In genomic region chr7:102512814-102513435, GRCm38 (mm10) we compare ENCODE assay signal across 9 mouse cellular contexts. TPM values are rescaled to one million over a fixed set of nuclear protein-coding genes. Genes with fewer than 3 reads are reported as not detected.
A peak's percentile ranks its signal among the peaks of the same experiment; 100 is the strongest.
DNase-seq lines count a peak whose midpoint lies in the region; ATAC-seq lines count a peak whose summit lies in the region.
"Had no signal": no experiment of that assay in that cellular context is flagged by ENCODE, and none has a peak within 500 bp of the region (broad histone marks: within the 10 kb centered on the region; RNA-seq: fewer than 3 reads in every experiment).

No protein-coding gene starts in this region.

- DNase-seq in CD4-positive, CD25-positive, alpha-beta regulatory T cell, adult 2 months (ENCODE audit: low read depth, low spot score) = peak; percentile 90
- DNase-seq in brain, embryonic 18.5 days (ENCODE audit: low read depth, low spot score) = peak; percentile 36
- peak; percentile 84 for DNase-seq in liver
- peak; percentile 71 to 74 for DNase-seq in spleen, postnatal 36 days (ENCODE audit: low spot score in 2 of 2)

- H3K9ac ChIP-seq in heart, embryonic 12.5 days = peak overlapping the region; percentile 81
- peak overlapping the region; percentile 77 for H3K9ac ChIP-seq in kidney, embryonic 16.5 days (replicated peaks; ENCODE audit: low read length)

- peaks cover 3% of the 10 kb centered on the region; the same call in 1 of the 2 replicates for H3K4me1 ChIP-seq in erythroblast, embryonic 14.5 days (ENCODE audit: control insufficient read depth)
- peaks cover 2% of the 10 kb centered on the region; the same call in 1 of the 2 replicates for H3K4me1 ChIP-seq in heart, embryonic 12.5 days (replicated peaks)
- H3K4me1 ChIP-seq in kidney, embryonic 16.5 days (ENCODE audit: insufficient read depth, low read length) = no peaks in the 10 kb centered on the region

- no peaks in the 10 kb centered on the region for H3K9me3 ChIP-seq in erythroblast, embryonic 14.5 days (ENCODE audit: control insufficient read depth, low read length)
- no peaks in the 10 kb centered on the region for H3K9me3 ChIP-seq in heart, embryonic 12.5 days (replicated peaks)
- no peaks in the 10 kb centered on the region for H3K9me3 ChIP-seq in kidney, embryonic 16.5 days (ENCODE audit: low read length)

- no peak overlapping the region for H3K27ac ChIP-seq in heart, embryonic 12.5 days (ENCODE audit: poor library complexity, severe bottlenecking)
- no peak overlapping the region for H3K27ac ChIP-seq in kidney, embryonic 16.5 days (ENCODE audit: low read length)

- ATAC-seq in heart, embryonic 12.5 days (ENCODE audit: insufficient number of reproducible peaks, low FRiP score) = peak; percentile 87
- ATAC-seq in kidney, embryonic 16.5 days (ENCODE audit: low FRiP score, low TSS enrichment) = peak; percentile 97
- ATAC-seq in monocyte, adult 5-6 weeks (replicated peaks; ENCODE audit: insufficient number of reproducible peaks, low FRiP score, low TSS enrichment, poor library complexity, severe bottlenecking) = peak; percentile 60

- H3K4me3 ChIP-seq in erythroblast, embryonic 14.5 days (replicated peaks) = peak overlapping the region; percentile 30
- H3K4me3 ChIP-seq in heart, embryonic 12.5 days = peak overlapping the region; percentile 58
- peak overlapping the region; percentile 55 for H3K4me3 ChIP-seq in kidney, embryonic 16.5 days (ENCODE audit: low read length)

- H3K27me3 ChIP-seq in erythroblast, embryonic 14.5 days (ENCODE audit: control insufficient read depth) = peaks cover 16% of the 10 kb centered on the region
- peaks cover 41% of the 10 kb centered on the region for H3K27me3 ChIP-seq in heart, embryonic 12.5 days (replicated peaks)
- H3K27me3 ChIP-seq in kidney, embryonic 16.5 days (ENCODE audit: insufficient read depth, low read length) = peaks cover 11% of the 10 kb centered on the region; the same call in 1 of the 2 replicates

- no peaks in the 10 kb centered on the region for H3K36me3 ChIP-seq in erythroblast, embryonic 14.5 days (ENCODE audit: control insufficient read depth)
- no peaks in the 10 kb centered on the region for H3K36me3 ChIP-seq in heart, embryonic 12.5 days
- H3K36me3 ChIP-seq in kidney, embryonic 16.5 days (ENCODE audit: insufficient read depth, low read length) = no peaks in the 10 kb centered on the region

- peak overlapping the region; percentile 94 for H3K4me2 ChIP-seq in heart, embryonic 12.5 days
- peak overlapping the region; percentile 94 for H3K4me2 ChIP-seq in kidney, embryonic 16.5 days (replicated peaks; ENCODE audit: low read depth, low read length)

- WGBS in heart, embryonic 12.5 days = under 1% methylated on average over 54 of the region's 54 CpGs
- under 1% methylated on average over 54 of the region's 54 CpGs for WGBS in kidney, embryonic 16.5 days

RNA-seq across cellular contexts. Expression of gene Olfr545, which starts 13.6 kb away (rescaled TPM):
- polyA plus RNA-seq in erythroblast, embryonic 14.5 days (2012) = not detected in 2 replicates
- not detected in 2 replicates for polyA plus RNA-seq in heart, embryonic 12.5 days (2016; fragmentation: Nextera tagmentation; extraction: Ambion mirVana)
- polyA plus RNA-seq in kidney, embryonic 16.5 days (2015; fragmentation: Nextera tagmentation; extraction: Ambion mirVana) = 0.08 TPM in 1 of 2 replicates, not detected in the other
- total RNA-seq in monocyte, adult 5-6 weeks (2017) = not detected in 3 replicates
- polyA plus RNA-seq: gonadal fat pad, adult 2 months had no signal

RNA-seq across cellular contexts. Expression of gene Olfr547, which starts 21.6 kb away (rescaled TPM):
- not detected in 2 replicates for polyA plus RNA-seq in erythroblast, embryonic 14.5 days (2012)
- not detected in 2 replicates for polyA plus RNA-seq in heart, embryonic 12.5 days (2016; fragmentation: Nextera tagmentation; extraction: Ambion mirVana)
- polyA plus RNA-seq in kidney, embryonic 16.5 days (2015; fragmentation: Nextera tagmentation; extraction: Ambion mirVana) = not detected in 2 replicates
- total RNA-seq in monocyte, adult 5-6 weeks (2017) = not detected in 3 replicates
- polyA plus RNA-seq: gonadal fat pad, adult 2 months had no signal

RNA-seq across cellular contexts. Expression of gene Olfr544, which starts 24.8 kb away (rescaled TPM):
- polyA plus RNA-seq in erythroblast, embryonic 14.5 days (2012) = not detected in 2 replicates
- 0.06 and 0.08 TPM in 2 replicates for polyA plus RNA-seq in heart, embryonic 12.5 days (2016; fragmentation: Nextera tagmentation; extraction: Ambion mirVana)
- 0.18 TPM in 1 of 2 replicates, not detected in the other for polyA plus RNA-seq in kidney, embryonic 16.5 days (2015; fragmentation: Nextera tagmentation; extraction: Ambion mirVana)
- total RNA-seq in monocyte, adult 5-6 weeks (2017) = not detected in 3 replicates
- polyA plus RNA-seq: gonadal fat pad, adult 2 months had no signal

RNA-seq across cellular contexts. Expression of gene Olfr548-ps1, which starts 27.8 kb away (rescaled TPM):
- not detected in 2 replicates for polyA plus RNA-seq in erythroblast, embryonic 14.5 days (2012)
- polyA plus RNA-seq in heart, embryonic 12.5 days (2016; fragmentation: Nextera tagmentation; extraction: Ambion mirVana) = not detected in 2 replicates
- not detected in 2 replicates for polyA plus RNA-seq in kidney, embryonic 16.5 days (2015; fragmentation: Nextera tagmentation; extraction: Ambion mirVana)
- not detected in 3 replicates for total RNA-seq in monocyte, adult 5-6 weeks (2017)
- polyA plus RNA-seq: gonadal fat pad, adult 2 months had no signal

RNA-seq across cellular contexts. Expression of gene Olfr543, which starts 31.4 kb away (rescaled TPM):
- not detected in 2 replicates for polyA plus RNA-seq in erythroblast, embryonic 14.5 days (2012)
- polyA plus RNA-seq in heart, embryonic 12.5 days (2016; fragmentation: Nextera tagmentation; extraction: Ambion mirVana) = 0.15 TPM in 1 of 2 replicates, not detected in the other
- 0.41 and 0.51 TPM in 2 replicates for polyA plus RNA-seq in kidney, embryonic 16.5 days (2015; fragmentation: Nextera tagmentation; extraction: Ambion mirVana)
- total RNA-seq in monocyte, adult 5-6 weeks (2017) = not detected in 3 replicates

Comparison
In these comparisons a context has a peak if more than half of its experiments do, and no peak if none do; other contexts are left out.
1. DNase-seq: peak in every context shown above with its lines; median percentile 90 in CD4-positive, CD25-positive, alpha-beta regulatory T cell, adult 2 months; 84 in liver; 72 in spleen, postnatal 36 days; 36 in brain, embryonic 18.5 days.